In genomic region chr9:108694533-108694932, GRCm38 (mm10) we compare ENCODE assay signal across 13 mouse cellular contexts. TPM values are rescaled to one million over a fixed set of nuclear protein-coding genes. Genes with fewer than 3 reads are reported as not detected.
DNase-seq lines count a peak whose midpoint lies in the region; ATAC-seq and TF ChIP-seq lines count a peak whose summit lies in the region.
"Had no signal": no experiment of that assay in that cellular context is flagged by ENCODE, and none has a peak within 500 bp of the region (broad histone marks: within the 10 kb centered on the region; RNA-seq: fewer than 3 reads in every experiment).

No protein-coding gene starts in this region.

- no peak for TF ChIP-seq CTCF in lung, embryonic 14.5 days (IDR thresholded peaks at IDR 0.05; ENCODE audit: low read depth)
- no peak for TF ChIP-seq CTCF in hindbrain, postnatal 0 days (IDR thresholded peaks at IDR 0.05; ENCODE audit: low read depth)

- no peak for ATAC-seq in lung, embryonic 14.5 days (ENCODE audit: insufficient read depth)
- no peak for ATAC-seq in hindbrain, postnatal 0 days
- no peak for ATAC-seq in neural tube, embryonic 13.5 days (ENCODE audit: low read depth)
- ATAC-seq: lung, postnatal 0 days had no signal

- peak; percentile 5 for DNase-seq in heart, adult 11 months
- no peak for DNase-seq in heart, adult 8-10 months (ENCODE audit: low spot score)
- no peak for DNase-seq in lung, embryonic 14.5 days
- no peak for DNase-seq in lung, postnatal 14 days
- no peak for DNase-seq in hindbrain, postnatal 0 days (ENCODE audit: low spot score)
- no peak for DNase-seq in adrenal gland, postnatal 36 days
- no peak for DNase-seq in adipocyte (ENCODE audit: low spot score)
- DNase-seq: cerebellum, postnatal 14 days; heart, adult 18-20 months; heart, postnatal 4 days; kidney, postnatal 25 days had no signal

- no peaks in the 10 kb centered on the region; the same call in 1 of the 2 replicates for H3K4me1 ChIP-seq in lung, embryonic 14.5 days (ENCODE audit: insufficient read depth)
- H3K4me1 ChIP-seq in hindbrain, postnatal 0 days (ENCODE audit: insufficient read depth, low read length), result peaks cover 20% of the 10 kb centered on the region
- peaks cover 35% of the 10 kb centered on the region for H3K4me1 ChIP-seq in neural tube, embryonic 13.5 days (replicated peaks)

- 79% methylated on average over 1 of the region's 1 CpGs for WGBS in lung, embryonic 14.5 days
- WGBS in hindbrain, postnatal 0 days, result 77% methylated on average over 1 of the region's 1 CpGs
- 80% methylated on average over 1 of the region's 1 CpGs for WGBS in neural tube, embryonic 13.5 days

- no peak overlapping the region for H3K4me3 ChIP-seq in lung, embryonic 14.5 days (ENCODE audit: low read depth, low read length)
- H3K4me3 ChIP-seq in hindbrain, postnatal 0 days (ENCODE audit: low read length), result no peak overlapping the region
- peak overlapping the region; percentile 88 for H3K4me3 ChIP-seq in neural tube, embryonic 13.5 days

- H3K9me3 ChIP-seq in lung, embryonic 14.5 days (ENCODE audit: low read depth, low read length), result no peaks in the 10 kb centered on the region
- no peaks in the 10 kb centered on the region for H3K9me3 ChIP-seq in hindbrain, postnatal 0 days (ENCODE audit: low read length)
- no peaks in the 10 kb centered on the region for H3K9me3 ChIP-seq in neural tube, embryonic 13.5 days

- H3K4me2 ChIP-seq in lung, embryonic 14.5 days, result peak overlapping the region; percentile 92; the same call in 1 of the 2 replicates
- peak overlapping the region; percentile 89 for H3K4me2 ChIP-seq in hindbrain, postnatal 0 days (ENCODE audit: low read depth, low read length)
- H3K4me2 ChIP-seq in neural tube, embryonic 13.5 days, result peak overlapping the region; percentile 86

- no peak overlapping the region for H3K27ac ChIP-seq in lung, embryonic 14.5 days (ENCODE audit: low read depth)
- no peak overlapping the region for H3K27ac ChIP-seq in hindbrain, postnatal 0 days
- no peak overlapping the region for H3K27ac ChIP-seq in neural tube, embryonic 13.5 days (replicated peaks)

- H3K27me3 ChIP-seq in lung, embryonic 14.5 days (ENCODE audit: insufficient read depth, low read length), result no peaks in the 10 kb centered on the region
- no peaks in the 10 kb centered on the region for H3K27me3 ChIP-seq in hindbrain, postnatal 0 days (ENCODE audit: insufficient read depth, low read length)
- H3K27me3 ChIP-seq in neural tube, embryonic 13.5 days, result no peaks in the 10 kb centered on the region

- H3K36me3 ChIP-seq in lung, embryonic 14.5 days (ENCODE audit: insufficient read depth), result 0 out of 2 replicates have a peak, but pooled peaks cover 5% of the 10 kb centered on the region
- no peaks in the 10 kb centered on the region for H3K36me3 ChIP-seq in hindbrain, postnatal 0 days (ENCODE audit: insufficient read depth, low read length)
- H3K36me3 ChIP-seq in neural tube, embryonic 13.5 days, result 0 out of 2 replicates have a peak, but pooled peaks cover 4% of the 10 kb centered on the region

- H3K9ac ChIP-seq in lung, embryonic 14.5 days, result no peak overlapping the region
- H3K9ac ChIP-seq in hindbrain, postnatal 0 days (replicated peaks; ENCODE audit: low read length), result no peak overlapping the region
- 0 out of 2 replicates have a peak overlapping the region, but pooled peaks have one; percentile 55 for H3K9ac ChIP-seq in neural tube, embryonic 13.5 days

RNA-seq across cellular contexts. Expression of gene Prkar2a, which starts 5.4 kb away (rescaled TPM):
- 10 to 100 TPM; 80.5 to 91.0 (median 88.1) TPM for total RNA-seq in heart, adult 8-10 months (2022)
- 35.0 and 38.1 TPM in 2 replicates for polyA plus RNA-seq in lung, embryonic 14.5 days (2014; fragmentation: Nextera tagmentation; extraction: Ambion mirVana)
- 87.3 and 92.2 TPM in 2 replicates for total RNA-seq in hindbrain, postnatal 0 days (2014; rRNA removed)
- 39.7 and 43.9 TPM in 2 replicates for polyA plus RNA-seq in hindbrain, postnatal 0 days (2015; fragmentation: Nextera tagmentation; extraction: Ambion mirVana)
- polyA plus RNA-seq in neural tube, embryonic 13.5 days (2015; fragmentation: Nextera tagmentation; extraction: Ambion mirVana), result 56.1 and 57.6 TPM in 2 replicates
- total RNA-seq in adrenal gland, postnatal 36 days (2021), result 10 to 100 TPM; 28.9 to 34.9 TPM

RNA-seq across cellular contexts. Expression of gene Slc25a20, which starts 32.6 kb away (rescaled TPM):
- 100 to 1,000 TPM; 189 to 257 (median 218) TPM for total RNA-seq in heart, adult 8-10 months (2022)
- polyA plus RNA-seq in lung, embryonic 14.5 days (2014; fragmentation: Nextera tagmentation; extraction: Ambion mirVana), result 27.6 and 29.6 TPM in 2 replicates
- total RNA-seq in hindbrain, postnatal 0 days (2014; rRNA removed), result 31.0 and 41.1 TPM in 2 replicates
- 49.7 and 50.2 TPM in 2 replicates for polyA plus RNA-seq in hindbrain, postnatal 0 days (2015; fragmentation: Nextera tagmentation; extraction: Ambion mirVana)
- polyA plus RNA-seq in neural tube, embryonic 13.5 days (2015; fragmentation: Nextera tagmentation; extraction: Ambion mirVana), result 46.2 and 46.5 TPM in 2 replicates
- total RNA-seq in adrenal gland, postnatal 36 days (2021), result 100 to 1,000 TPM; 112 to 140 TPM

RNA-seq across cellular contexts. Expression of gene Arih2, which starts 45.3 kb away (rescaled TPM):
- total RNA-seq in heart, adult 8-10 months (2022), result 10 to 100 TPM; 41.7 to 50.7 (median 49.6) TPM
- 41.6 and 44.9 TPM in 2 replicates for polyA plus RNA-seq in lung, embryonic 14.5 days (2014; fragmentation: Nextera tagmentation; extraction: Ambion mirVana)
- 52.1 and 54.8 TPM in 2 replicates for total RNA-seq in hindbrain, postnatal 0 days (2014; rRNA removed)
- 38.5 and 39.7 TPM in 2 replicates for polyA plus RNA-seq in hindbrain, postnatal 0 days (2015; fragmentation: Nextera tagmentation; extraction: Ambion mirVana)
- polyA plus RNA-seq in neural tube, embryonic 13.5 days (2015; fragmentation: Nextera tagmentation; extraction: Ambion mirVana), result 47.0 and 53.4 TPM in 2 replicates
- total RNA-seq in adrenal gland, postnatal 36 days (2021), result 10 to 100 TPM; 62.2 to 65.6 TPM
